Mouse (Mus musculus) A20 (cell line): ENCODE measurements around the gene Kl.

ENCODE experiments used
- DNase-seq: peaks from one replicate; pipeline ENCODE4 v3.0.0-alpha.2; 2011; ENCODE audit warnings: low read depth, low spot score

Kl gene

GRCm38 (mm10) chr5:150962756-150963155 is 10.3 kb downstream of the Kl start:
- no peak for DNase-seq

GRCm38 (mm10) chr5:150967925-150968324 is 15.5 kb downstream of the Kl start:
- DNase-seq, result no peak

GRCm38 (mm10) chr5:150970551-150970950 is 18.1 kb downstream of the Kl start:
- no peak for DNase-seq

- no peak for DNase-seq
These were observed 18.7 kb downstream of the Kl start for GRCm38 (mm10) chr5:150971126-150971525.

- no peak for DNase-seq
These were observed 21.8 kb downstream of the Kl start for GRCm38 (mm10) chr5:150974226-150974625.

- no peak for DNase-seq
These were observed 25.1 kb downstream of the Kl start for GRCm38 (mm10) chr5:150977383-150977958.

GRCm38 (mm10) chr5:150979341-150980136 is 27.1 kb downstream of the Kl start:
- DNase-seq, result no peak

- DNase-seq, result no peak
These were observed 29.7 kb downstream of the Kl start for GRCm38 (mm10) chr5:150982082-150982481.

- no peak for DNase-seq
These were observed 41.7 kb downstream of the Kl start for GRCm38 (mm10) chr5:150994096-150994495.

GRCm38 (mm10) chr5:150996586-150996985 is 44.2 kb downstream of the Kl start:
- no peak for DNase-seq

- no peak for DNase-seq
These were observed 48.7 kb downstream of the Kl start for GRCm38 (mm10) chr5:151001111-151001510.

- DNase-seq, result no peak
These were observed 49.6 kb downstream of the Kl start for GRCm38 (mm10) chr5:151002051-151002450.

- no peak for DNase-seq
These were observed 51.9 kb downstream of the Kl start for GRCm38 (mm10) chr5:151004216-151004755.

- no peak for DNase-seq
These were observed 66.0 kb downstream of the Kl start for GRCm38 (mm10) chr5:151018450-151018849.

GRCm38 (mm10) chr5:151018959-151019358 is 66.6 kb downstream of the Kl start:
- DNase-seq, result no peak

- no peak for DNase-seq
These were observed 67.8 kb downstream of the Kl start for GRCm38 (mm10) chr5:151020031-151020820.

GRCm38 (mm10) chr5:151020831-151021230 is 68.4 kb downstream of the Kl start:
- DNase-seq, result no peak

- no peak for DNase-seq
These were observed 69.6 kb downstream of the Kl start for GRCm38 (mm10) chr5:151022026-151022425.

- no peak for DNase-seq
These were observed 70.5 kb downstream of the Kl start for GRCm38 (mm10) chr5:151022939-151023338.

- no peak for DNase-seq
These were observed 71.1 kb downstream of the Kl start for GRCm38 (mm10) chr5:151023461-151023860.

- DNase-seq, result no peak
These were observed 72.1 kb downstream of the Kl start for GRCm38 (mm10) chr5:151024483-151024882.

- DNase-seq, result no peak
These were observed 73.7 kb downstream of the Kl start for GRCm38 (mm10) chr5:151026069-151026468.
